Mouse (Mus musculus) lung, postnatal 0 days (tissue): ENCODE measurements at regions not wholly inside any gene's neighbourhood (a gene's known extent, or its start where the extent isn't known, plus 50 kb on each side); places are given as distances from the start of the nearest gene placed in this dataset.

Source experiments
- CTCF ChIP-seq: IDR thresholded peaks from 2 replicates; pipeline ENCODE4 v1.5.1; 2016; ENCODE audit warnings: antibody characterized with exemption, mild to moderate bottlenecking
- EP300 ChIP-seq: IDR thresholded peaks from 2 replicates; pipeline ENCODE4 v1.6.1; 2016; ENCODE audit warnings: antibody characterized with exemption, mild to moderate bottlenecking, control low read depth

DNA sequence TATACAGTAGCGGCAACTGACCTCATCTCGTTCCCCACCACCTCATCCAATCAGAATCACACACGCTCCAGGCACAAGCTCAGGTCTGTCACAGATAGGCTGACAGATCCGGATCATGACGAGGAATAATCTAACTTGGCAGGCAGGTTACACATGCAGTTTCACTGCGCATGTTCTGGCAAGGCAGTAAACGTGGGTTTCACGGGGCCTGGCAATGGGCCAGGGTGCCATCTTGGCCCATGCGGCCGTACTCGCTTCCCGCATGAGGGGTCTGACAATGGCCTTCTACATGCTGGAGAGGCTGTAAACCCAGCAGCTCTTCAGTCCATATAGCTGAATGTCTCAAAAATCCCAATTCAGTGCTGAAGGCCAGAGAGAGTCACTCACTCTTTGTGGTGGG is 154.1 kb downstream of the Pdcd6ip start:
- no peak for TF ChIP-seq EP300
- TF ChIP-seq CTCF, result no peak
